Mouse (Mus musculus) layer of hippocampus, adult 8-10 months (tissue): Measurements from ENCODE around the gene Notum. TPM values are rescaled to one million over a fixed set of nuclear protein-coding genes. Genes with fewer than 3 reads are reported as not detected.
A peak's percentile ranks its signal among the peaks of the same experiment; 100 is the strongest.
"Not testable (repeated sequence)": the region's sequence is repeated elsewhere in the genome, so short reads cannot be mapped to it uniquely, and the experiment has no call there.

ENCODE experiments used
- DNase-seq, 2 experiments: peaks; one replicate each; pipeline ENCODE4 v3.0.0; 2022; ENCODE audit warnings: low spot score in 2 of 2
- total RNA-seq, 4 experiments: library from RNA; stranded (reverse); gene quantifications; 2 replicates each; pipeline ENCODE4 v1.2.4; 2022

The Notum gene
- total RNA-seq, 4 experiments from 2014 or later: 1.5 to 5.4 (median 5.2) TPM

DNA sequence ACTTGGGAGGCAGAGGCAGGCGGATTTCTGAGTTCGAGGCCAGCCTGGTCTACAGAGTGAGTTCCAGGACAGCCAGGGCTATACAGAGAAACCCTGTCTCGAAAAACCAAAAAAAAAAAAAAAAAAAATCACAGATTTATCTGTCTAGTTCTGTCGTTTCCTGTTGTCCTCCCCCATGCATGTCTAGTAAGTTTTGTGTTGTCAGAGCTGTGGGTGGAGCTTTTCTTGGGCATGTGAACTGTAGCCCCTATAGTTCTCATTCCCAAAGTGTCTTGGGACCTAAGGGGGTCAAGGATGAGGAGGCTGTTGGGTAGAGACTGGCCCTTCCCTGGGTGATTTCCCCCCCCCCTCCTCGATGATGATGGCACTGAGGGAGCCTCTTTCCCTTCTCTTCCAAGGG is 14.9 kb upstream of the Notum start:
- not testable (repeated sequence) for DNase-seq

DNA sequence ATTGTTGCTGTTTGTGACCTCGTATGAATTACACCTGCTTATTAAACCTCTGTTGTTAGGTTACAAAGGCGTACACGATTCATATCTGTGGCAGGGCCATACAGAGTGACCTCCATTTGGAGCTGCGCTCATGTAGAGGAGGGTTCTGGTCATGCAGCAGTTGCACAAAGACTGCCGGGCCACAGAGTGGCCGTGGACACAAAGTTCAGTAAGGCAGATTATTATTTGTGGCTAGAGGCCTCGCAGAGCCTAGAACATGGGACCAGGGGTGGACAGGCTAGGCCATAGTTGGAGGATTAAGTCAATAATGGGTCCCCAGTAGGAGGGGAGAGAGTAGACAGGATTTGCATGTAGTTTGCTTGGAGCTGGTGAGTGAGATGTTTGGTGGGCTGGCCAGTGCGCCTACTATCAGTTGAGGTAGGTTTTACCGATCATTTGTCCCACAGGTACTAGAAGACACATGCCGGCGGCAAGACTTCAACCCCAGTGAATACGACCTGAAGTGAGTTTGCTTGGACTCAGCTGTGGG is 12.7 kb upstream of the Notum start:
- no peak for DNase-seq

DNA sequence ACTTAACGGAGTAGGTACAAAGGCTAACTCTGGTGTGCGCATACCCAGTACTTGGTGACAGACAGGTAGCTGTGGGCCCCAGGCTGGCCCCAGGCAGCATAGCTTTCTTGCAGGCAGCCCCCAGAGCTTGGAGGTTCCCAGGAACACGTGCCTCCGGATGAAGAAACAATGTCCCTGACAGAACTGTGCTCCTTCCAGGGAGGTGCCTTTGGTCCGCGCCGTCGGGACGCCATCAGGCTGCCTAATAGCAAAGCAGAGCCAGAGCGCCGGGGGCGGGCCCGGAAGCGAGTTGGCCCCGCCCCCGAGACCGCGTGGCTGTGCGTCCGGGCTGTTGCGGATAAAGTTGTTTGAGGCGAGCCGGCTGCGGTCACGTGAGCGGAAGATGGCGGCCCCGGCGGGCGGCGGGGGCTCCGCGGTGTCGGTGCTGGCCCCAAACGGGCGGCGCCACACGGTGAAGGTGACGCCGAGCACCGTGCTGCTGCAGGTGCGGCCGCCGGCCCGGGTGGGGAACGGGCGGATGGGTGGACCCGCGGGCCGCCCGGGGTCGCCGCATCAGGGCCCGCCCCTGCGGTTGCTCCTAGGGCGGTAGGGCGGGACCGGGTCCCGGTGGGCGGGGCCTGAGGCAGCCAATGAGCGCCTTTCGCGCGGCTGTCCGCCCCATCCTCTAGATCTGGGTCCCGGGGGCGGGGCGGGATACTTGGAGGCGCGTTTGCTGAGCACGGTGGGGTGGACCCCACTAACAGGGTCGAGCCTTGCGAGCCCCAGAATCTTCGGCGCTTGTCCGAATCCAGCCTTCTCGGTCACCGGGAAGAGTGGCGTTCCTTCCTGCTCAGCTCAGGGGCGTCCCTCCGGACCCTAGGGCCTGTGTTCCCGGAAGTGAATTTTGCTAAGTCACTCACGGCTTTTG is 12.0 kb upstream of the Notum start, which contains the start of gene Aspscr1:
Aspscr1 (plus strand) TSS at position 287 of the 907 bp plus-strand sequence.
- DNase-seq: peak; percentile 84 to 88

DNA sequence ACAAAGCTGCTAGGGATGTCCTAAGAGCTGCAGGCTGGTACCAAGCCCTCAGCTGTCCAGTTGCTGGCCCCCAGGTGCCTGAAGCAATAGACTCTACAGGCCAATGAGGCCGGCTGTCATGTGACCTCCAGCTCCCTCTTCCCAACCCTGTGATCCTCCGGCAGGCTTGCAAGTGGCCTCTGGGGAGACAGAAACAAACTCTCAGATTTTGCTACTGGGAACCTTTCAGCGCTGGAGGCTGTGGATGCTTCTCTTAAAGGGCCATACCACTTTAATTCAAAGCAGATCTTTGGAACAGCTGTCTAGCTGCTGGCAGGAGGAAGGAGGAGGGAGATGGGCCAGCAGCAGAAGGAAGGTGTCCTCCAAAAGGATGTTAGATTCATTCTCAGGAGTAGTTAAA is 5.6 kb upstream of the Notum start:
- no peak for DNase-seq

DNA sequence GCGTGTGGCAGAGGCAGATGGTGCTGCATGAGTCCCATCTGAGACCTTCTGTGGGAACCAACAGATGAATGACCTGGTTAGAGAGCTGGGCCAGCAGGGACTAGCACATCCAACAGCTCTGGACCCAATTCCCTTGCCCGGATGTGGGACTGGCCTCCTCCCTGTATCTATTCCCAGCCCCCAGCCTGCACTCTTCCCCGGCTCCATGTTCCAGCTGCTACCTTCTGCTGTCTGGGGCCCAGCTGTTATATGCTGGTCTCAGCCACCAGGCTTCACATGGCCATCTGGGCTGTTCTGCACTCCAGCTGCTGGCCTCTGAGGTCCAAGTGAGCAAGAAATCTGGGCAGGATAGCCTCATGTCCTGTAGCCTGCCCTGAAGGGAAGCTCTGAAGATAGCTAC is 4.4 kb upstream of the Notum start:
- DNase-seq: no peak

DNA sequence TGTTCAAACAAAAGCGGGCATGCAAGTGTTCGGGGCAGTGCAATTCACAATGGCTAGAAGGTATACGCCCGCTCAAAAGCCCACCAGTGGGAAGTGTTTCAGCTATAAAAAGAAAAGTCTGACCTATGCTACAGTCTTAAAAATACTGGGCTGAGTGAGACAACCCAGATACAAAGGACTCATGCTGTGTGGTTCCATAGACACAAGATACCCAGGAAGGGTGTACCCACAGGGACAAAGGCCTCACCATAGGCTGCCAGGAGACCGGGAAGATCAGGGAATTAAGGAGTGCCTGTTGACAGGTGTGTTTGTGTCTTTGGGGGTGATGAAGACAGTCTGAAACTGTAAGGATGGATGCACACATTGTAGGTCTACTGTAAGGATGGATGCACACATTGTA is 2.7 kb upstream of the Notum start:
- no peak for DNase-seq

DNA sequence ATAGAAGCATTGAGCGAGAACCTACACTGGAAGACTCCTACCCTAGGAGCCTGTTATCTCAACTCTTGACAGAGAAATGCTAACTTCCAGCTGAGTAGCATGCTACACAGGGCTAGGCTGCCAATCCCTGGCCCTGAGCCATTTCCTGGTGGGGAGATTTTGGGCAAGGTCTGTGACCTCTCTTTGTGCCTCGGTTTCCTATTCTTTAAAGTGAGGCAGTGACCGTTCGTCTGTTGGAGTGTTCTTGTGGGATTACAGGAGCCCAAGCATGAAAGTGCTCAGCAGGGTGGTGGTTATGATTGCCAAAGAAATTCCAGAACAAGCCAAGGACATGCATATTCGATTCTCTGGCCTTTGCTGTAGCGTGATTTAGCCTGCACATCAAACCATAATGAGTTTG is 1.8 kb upstream of the Notum start:
- no peak for DNase-seq

DNA sequence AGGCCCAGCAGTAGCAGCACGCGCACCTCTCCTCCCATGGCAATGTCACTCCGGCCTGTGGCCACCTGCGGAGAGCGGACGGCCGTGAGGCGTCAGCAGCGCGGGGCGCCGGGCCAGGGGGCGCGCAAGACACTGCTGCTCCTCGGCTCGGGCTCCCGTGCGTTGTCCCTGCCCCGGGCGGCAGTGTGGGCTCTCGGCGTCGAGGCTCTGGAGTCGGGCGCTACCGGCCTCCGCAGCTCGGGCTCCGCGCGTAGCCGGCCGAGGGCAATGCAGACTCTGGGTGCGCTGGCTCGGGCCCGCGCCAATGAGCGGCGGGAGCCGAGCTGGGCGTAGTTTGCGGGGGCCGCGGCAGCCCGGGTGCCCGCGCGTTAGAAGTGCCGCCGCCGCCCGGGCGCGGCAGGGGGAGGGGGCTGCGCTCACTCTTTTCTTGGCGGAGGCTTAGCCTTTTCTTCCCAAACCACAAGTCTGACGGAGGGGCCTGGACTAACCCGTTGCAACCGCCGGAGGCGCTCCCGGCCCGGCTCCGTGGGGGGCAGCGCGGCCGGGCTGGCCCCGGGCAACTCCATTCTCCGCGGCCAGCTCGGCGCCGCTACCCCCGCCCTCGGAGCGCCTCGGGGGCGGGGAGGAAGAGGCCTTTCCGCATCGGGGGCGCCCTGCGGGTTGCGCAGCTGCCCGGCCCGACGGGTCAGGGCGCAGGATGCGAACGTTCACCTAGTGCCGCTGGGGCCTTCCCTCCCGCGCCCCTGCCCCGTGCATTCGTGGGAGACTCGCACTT is 487 bp downstream of the Notum start:
- DNase-seq: no peak

DNA sequence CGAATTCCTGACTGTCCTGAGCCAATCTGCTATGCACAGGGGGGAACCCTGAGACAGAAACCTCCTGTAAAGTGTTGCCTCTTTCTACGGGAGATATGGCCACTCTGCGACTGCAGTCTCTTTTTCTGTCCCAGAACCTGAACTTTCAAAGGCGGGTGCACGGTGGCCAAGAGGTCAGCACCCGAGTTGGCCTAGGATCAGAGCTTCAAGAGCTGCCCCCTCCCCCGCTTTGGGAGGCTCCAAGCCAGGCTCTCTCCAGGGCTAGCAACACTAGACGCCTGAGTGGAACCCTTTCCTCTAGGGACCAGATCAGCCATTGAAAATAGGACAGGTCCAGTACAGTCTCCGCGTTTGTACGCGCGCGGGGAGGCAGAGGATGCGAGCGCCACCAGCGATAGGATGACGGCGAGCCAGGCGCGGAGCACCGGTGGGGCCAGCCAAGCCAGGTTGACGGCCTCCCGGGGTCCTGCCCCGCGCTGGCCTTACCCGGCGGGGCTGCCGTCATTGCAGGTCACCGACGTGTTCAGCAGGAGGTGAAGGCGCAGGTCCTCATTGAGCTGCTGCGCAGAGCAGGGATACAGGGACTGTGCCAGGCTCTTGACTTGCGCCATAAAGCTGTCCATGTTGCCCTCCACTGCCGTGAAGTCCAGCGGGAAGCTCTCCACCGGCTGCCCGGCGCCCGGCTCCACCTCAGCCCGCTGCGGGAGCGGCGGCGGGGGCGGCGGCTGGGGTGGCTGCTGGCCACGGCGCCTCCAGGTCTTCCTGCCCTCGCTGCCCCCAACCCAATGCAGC is 1.3 kb downstream of the Notum start:
- DNase-seq: no peak

DNA sequence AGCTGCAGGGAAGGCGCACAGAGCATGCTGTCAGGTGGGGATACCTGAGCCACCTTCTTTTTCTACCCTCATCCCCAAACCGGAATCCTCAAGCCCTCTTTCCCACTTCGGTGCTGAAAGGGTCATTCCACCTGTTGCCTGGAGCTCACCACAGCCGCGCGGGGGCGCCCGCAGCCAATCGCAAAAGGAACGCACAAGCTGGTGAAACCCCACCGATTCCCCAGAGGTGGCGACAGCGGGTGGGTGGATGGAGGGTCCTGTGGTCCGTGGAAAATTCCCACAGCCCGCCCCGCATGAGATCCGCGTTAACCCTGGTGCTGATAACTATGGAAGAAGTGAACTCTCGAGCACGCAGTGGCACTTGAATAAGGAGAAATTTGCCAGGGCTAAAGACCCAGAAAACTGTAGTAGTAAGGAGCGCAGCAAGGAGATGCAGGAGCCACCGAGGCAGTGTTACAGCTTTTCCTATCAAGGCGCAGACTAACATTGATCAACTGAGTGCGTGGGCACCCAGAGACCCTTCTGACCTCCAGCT is 2.0 kb downstream of the Notum start:
- DNase-seq: peak in 1 of 2 experiments; percentile 65

DNA sequence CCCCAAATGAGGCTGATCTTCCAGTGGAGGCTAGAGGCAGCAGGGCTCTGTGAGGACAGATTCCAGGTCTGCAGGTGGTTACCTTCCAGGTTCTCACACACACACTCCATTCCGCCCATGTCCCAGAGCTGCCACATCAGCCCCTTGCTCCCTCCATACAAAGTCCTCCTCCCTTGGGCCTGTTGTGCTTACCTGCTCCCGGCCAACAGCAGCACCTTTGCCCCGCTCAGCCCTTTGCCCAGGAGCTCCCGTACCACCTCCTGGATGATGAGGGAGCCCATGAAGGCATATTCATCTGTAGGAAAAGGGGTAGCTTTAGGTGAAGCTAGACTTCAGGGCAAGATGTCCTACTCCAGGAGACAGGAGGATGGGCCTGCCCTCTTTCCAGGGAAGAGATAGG is 3.7 kb downstream of the Notum start:
- DNase-seq: no peak

DNA sequence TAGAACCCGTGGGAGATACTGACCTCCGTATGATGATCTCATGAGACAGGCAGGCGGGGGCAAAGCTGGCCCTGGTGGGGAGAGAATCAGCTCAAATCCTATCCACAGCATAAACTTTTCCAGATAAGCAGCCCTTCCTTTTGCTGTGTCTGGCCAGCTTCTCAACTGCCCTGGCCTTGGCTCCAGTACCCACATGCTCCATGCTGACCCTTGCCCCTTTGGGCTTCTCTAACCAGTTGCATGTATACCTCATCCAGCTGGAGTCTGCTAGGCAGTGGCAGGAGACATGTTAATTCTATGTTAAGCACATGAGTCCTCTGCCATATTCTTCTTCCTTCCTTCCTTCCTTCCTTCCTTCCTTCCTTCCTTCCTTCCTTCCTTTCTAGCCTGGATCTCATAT is 6.2 kb downstream of the Notum start:
- DNase-seq: no peak

DNA sequence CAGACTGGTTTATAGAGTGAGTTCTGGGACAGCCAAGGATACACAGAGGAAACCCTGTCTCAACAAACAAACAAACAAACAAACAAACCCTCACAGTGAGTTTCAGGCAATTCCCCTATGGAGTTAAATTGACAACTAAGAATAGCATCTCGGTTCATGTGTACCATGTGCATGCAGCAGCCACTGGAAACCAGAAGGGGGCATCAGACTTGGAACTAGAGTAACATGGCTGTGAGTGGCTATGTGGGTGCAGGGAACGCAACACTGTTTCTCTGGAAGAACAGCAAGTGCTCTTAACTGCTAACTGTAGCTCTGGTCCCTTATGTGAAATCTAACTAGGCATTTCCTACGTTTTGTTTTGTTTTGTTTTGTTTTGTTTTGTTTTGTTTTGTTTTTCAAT is 9.1 kb downstream of the Notum start:
- DNase-seq: no peak

DNA sequence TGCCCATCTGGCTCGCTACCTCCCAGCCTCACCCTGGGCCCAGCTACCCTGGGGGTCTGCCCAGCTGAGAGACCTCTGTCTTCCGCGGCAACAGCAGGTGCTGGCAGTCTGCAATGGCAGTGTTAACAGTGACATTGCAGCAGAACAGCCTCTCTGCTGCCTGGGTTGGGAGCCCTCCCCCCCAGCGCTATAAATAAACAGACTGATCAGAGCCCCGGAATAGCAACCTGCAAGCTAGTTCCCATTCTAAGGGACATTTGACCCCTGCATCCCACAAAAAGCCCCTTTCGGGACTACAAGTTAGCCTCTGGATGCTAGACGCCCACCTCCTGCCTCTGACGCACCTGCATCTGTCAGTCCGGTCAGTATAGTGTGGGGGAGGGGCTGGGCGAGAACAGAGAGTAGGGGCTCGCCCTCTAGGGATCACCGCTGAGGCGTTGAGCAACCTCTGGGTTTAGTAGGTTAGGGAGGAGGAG is 12.9 kb downstream of the Notum start, which contains the start of gene Myadml2:
Myadml2 (minus strand) TSS at position 158 of the 476 bp plus-strand sequence.
- peak in 1 of 2 experiments; percentile 46 for DNase-seq

DNA sequence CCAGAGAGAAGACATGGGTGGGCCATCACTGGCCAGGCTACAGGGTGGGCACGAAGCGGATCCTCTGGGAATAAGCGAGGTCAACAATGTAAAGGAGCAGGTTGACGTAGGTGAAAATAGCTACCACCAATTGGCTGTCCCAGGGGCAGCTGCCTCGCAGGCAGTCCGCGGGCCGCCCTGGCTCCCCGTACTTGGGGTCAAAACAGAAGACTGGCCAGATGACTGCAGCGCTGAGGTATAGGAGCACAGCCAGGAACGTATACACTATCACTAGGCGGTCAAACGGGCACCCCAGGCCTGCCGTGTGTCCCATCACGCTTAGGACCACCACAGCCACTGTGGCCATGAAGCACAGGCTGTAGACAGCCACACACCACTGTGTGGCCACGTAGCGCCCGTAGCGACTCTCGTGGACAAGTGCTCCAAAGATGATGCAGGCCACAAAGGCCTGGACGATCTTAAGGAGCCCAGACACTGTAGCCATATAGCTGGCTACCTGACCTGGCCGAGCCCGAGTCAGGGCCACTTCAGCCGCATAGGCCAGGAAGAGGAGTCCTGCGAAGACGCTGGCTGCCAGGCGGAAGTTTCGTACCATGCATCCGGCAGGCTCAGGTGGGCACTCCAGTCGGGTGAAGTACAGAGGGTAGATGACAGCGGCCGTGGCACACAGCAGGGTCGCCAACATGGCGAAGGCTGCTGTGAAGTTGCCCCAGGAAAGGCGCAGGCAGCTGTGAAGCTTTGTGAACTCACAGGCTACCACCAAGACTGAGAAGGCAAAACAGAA is 13.7 kb downstream of the Notum start:
- no peak for DNase-seq

DNA sequence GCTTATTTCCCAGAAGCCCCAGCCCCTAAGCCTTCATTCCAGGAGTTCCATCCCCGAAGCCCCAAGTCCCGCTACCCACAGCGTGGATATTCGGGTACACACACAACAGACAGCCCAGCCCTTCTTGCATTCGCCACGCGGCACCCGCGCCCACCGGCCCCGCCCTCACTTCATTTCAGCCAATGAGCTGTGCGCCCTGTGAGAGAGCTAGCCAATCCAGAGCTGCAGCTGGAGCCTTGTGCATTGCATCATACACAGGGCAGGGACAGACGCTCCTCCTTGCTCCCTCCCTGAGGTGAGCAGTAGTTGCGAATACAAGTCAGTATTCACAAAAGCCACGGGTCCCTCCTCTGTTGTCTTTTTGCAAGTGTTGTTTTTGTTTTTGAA is 17.4 kb downstream of the Notum start, which contains the start of gene Pycr1:
Pycr1 (minus strand) TSS at position 169 of the 387 bp plus-strand sequence.
- DNase-seq: peak; percentile 91

DNA sequence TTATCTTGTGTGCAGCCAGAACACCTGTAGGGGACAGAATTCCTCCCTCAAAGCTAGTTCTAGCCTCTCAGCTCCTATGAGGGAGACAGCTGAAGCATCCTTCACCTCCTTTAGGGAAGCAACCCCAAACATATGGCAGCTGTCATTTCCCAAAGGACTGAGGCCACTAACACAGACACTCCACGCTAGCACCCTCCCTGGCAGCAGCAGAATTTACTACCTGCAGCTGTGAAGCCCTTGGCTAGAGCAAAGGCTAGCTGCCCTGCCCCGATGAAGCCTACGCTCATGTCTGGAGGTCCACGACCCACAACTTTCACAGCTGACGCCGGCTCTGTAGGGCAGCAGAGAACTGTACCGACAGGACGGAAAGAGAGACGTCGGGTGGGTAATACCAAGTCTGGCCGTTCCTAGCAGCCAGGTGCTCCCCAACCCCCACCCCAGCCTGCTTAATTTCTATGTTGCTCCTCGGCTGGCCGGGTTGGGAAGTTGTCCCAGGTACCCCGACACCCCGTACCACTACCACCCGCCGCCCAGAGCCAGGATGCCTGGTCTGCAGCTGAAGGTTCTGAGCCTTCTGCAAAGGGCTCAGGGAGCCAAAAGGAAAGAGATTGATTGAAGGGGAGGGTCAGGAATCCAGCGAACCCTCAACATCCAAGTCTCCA is 17.9 kb downstream of the Notum start:
- no peak for DNase-seq

DNA sequence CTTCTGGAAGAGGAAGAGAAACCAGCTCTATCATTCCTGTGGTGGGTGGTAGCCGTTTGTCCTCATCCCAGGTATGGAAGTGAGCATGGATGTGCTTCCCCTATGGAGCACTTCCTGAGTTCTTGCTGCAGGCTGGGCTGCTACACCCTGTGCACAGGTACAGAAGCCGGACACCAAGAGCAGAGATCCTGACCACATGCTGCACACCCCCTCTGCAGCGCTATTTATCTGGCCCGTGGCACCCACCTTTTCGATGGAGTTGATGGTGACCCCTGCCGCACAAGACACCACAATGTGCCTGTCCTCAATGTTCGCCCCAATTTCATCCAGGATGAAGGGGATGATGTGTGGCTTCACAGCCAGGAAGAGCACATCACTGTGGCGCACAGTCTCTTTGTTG is 19.1 kb downstream of the Notum start:
- DNase-seq: no peak

DNA sequence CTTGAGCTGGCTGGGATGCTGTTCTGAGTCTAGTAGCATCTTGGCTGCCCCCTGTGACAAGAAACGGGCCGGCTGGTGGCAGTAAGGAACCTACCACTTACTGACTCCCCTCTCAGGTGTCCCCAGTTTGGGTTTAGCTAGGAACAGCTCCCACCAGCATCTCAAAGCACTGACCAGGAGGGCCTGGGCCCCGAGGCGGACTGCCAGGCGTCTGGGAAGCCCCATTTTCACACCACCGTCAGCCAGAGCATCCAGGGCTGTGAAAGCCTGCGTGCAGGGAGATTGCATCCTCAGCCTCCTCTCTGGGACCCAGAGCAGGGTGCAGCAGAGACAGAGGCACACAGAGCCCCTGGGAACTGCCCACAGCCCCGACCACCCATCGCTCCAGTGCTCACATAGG is 19.7 kb downstream of the Notum start:
- DNase-seq: no peak
